Mouse (Mus musculus): ENCODE results near the gene Oxnad1.
"Not testable (repeated sequence)": the region's sequence is repeated elsewhere in the genome, so short reads cannot be mapped to it uniquely, and the experiment has no call there.

Oxnad1 gene

GRCm38 (mm10) chr14:32124261-32124660, 39.1 kb downstream of the Oxnad1 start:
- in situ Hi-C loops (cut with MboI; ENCODE audit: low pct_unique_long_range_greater_than_20kb in 1 of 2, low sequenced_read_pairs in 2 of 2, unreplicated experiment in 1 of 2): loop anchor here in 1 of 2 experiments (10.0 kb wide), 1 partner anchor 351 kb away; no protein-coding TSS in a partner anchor

- in situ Hi-C loops (cut with MboI; ENCODE audit: low pct_unique_long_range_greater_than_20kb in 1 of 2, low sequenced_read_pairs in 2 of 2, unreplicated experiment in 1 of 2): loop anchor here in 1 of 2 experiments (10.0 kb wide), 1 partner anchor 350 kb away; no protein-coding TSS in a partner anchor
Observed at GRCm38 (mm10) chr14:32125256-32125655, 40.1 kb downstream of the Oxnad1 start.

GRCm38 (mm10) chr14:32128409-32128808, 43.2 kb downstream of the Oxnad1 start:
- in situ Hi-C loops (cut with MboI; ENCODE audit: low pct_unique_long_range_greater_than_20kb in 1 of 2, low sequenced_read_pairs in 2 of 2, unreplicated experiment in 1 of 2): loop anchor here in 1 of 2 experiments (10.0 kb wide), 1 partner anchor 346 kb away; no protein-coding TSS in a partner anchor

GRCm38 (mm10) chr14:32131836-32132235, 46.7 kb downstream of the Oxnad1 start:
- in situ Hi-C loops (cut with MboI; ENCODE audit: low pct_unique_long_range_greater_than_20kb in 1 of 2, low sequenced_read_pairs in 2 of 2, unreplicated experiment in 1 of 2): no loop called here

GRCm38 (mm10) chr14:32134293-32134692, 49.1 kb downstream of the Oxnad1 start:
- in situ Hi-C loops (cut with MboI; ENCODE audit: low pct_unique_long_range_greater_than_20kb in 1 of 2, low sequenced_read_pairs in 2 of 2, unreplicated experiment in 1 of 2): no loop called here

GRCm38 (mm10) chr14:32136467-32136866, 51.3 kb downstream of the Oxnad1 start:
- in situ Hi-C loops (cut with MboI; ENCODE audit: low pct_unique_long_range_greater_than_20kb in 1 of 2, low sequenced_read_pairs in 2 of 2, unreplicated experiment in 1 of 2): not testable (repeated sequence)

- in situ Hi-C loops (cut with MboI; ENCODE audit: low pct_unique_long_range_greater_than_20kb in 1 of 2, low sequenced_read_pairs in 2 of 2, unreplicated experiment in 1 of 2): no loop called here
Observed at GRCm38 (mm10) chr14:32140359-32140965, 55.3 kb downstream of the Oxnad1 start.

- in situ Hi-C loops (cut with MboI; ENCODE audit: low pct_unique_long_range_greater_than_20kb in 1 of 2, low sequenced_read_pairs in 2 of 2, unreplicated experiment in 1 of 2): no loop called here
Observed at GRCm38 (mm10) chr14:32141723-32142122, 56.5 kb downstream of the Oxnad1 start, which contains the start of gene Msmb. Msmb (plus strand) TSS chr14:32142023.

GRCm38 (mm10) chr14:32144734-32145133, 59.6 kb downstream of the Oxnad1 start:
- in situ Hi-C loops (cut with MboI; ENCODE audit: low pct_unique_long_range_greater_than_20kb in 1 of 2, low sequenced_read_pairs in 2 of 2, unreplicated experiment in 1 of 2): no loop called here

GRCm38 (mm10) chr14:32145401-32145800, 60.2 kb downstream of the Oxnad1 start:
- in situ Hi-C loops (cut with MboI; ENCODE audit: low pct_unique_long_range_greater_than_20kb in 1 of 2, low sequenced_read_pairs in 2 of 2, unreplicated experiment in 1 of 2): no loop called here

GRCm38 (mm10) chr14:32145809-32146511, 60.8 kb downstream of the Oxnad1 start:
- in situ Hi-C loops (cut with MboI; ENCODE audit: low pct_unique_long_range_greater_than_20kb in 1 of 2, low sequenced_read_pairs in 2 of 2, unreplicated experiment in 1 of 2): no loop called here

- in situ Hi-C loops (cut with MboI; ENCODE audit: low pct_unique_long_range_greater_than_20kb in 1 of 2, low sequenced_read_pairs in 2 of 2, unreplicated experiment in 1 of 2): no loop called here
Observed at GRCm38 (mm10) chr14:32146578-32146977, 61.4 kb downstream of the Oxnad1 start.

- in situ Hi-C loops (cut with MboI; ENCODE audit: low pct_unique_long_range_greater_than_20kb in 1 of 2, low sequenced_read_pairs in 2 of 2, unreplicated experiment in 1 of 2): no loop called here
Observed at GRCm38 (mm10) chr14:32150872-32151271, 65.7 kb downstream of the Oxnad1 start.

- in situ Hi-C loops (cut with MboI; ENCODE audit: low pct_unique_long_range_greater_than_20kb in 1 of 2, low sequenced_read_pairs in 2 of 2, unreplicated experiment in 1 of 2): no loop called here
Observed at GRCm38 (mm10) chr14:32152243-32152965, 67.2 kb downstream of the Oxnad1 start.
